Mouse (Mus musculus): Measurements from ENCODE around the gene Nupr1l. TPM values are rescaled to one million over a fixed set of nuclear protein-coding genes. Genes with fewer than 3 reads are reported as not detected.

The Nupr1l gene
- 0.50 TPM in 1 of 2 replicates, not detected in the other for total RNA-seq (2023)

GRCm38 (mm10) chr5:129908242-129908965 is at the start of gene Nupr1l:
TSS of gene Nupr1l (plus strand) at chr5:129908540.

GRCm38 (mm10) chr5:129886911-129887636 is 21.3 kb upstream of the Nupr1l start, which contains the start of gene Chchd2:
TSS of gene Chchd2 (minus strand) at chr5:129887470.

GRCm38 (mm10) chr5:129895198-129896088 is 12.9 kb upstream of the Nupr1l start, which contains the start of gene Zbed5:
TSS of gene Zbed5 (plus strand) at chr5:129895723.

GRCm38 (mm10) chr5:129898449-129898848 is 9.9 kb upstream of the Nupr1l start, which contains the start of gene Phkg1:
TSS of gene Phkg1 (minus strand) at chr5:129898549.

GRCm38 (mm10) chr5:129941495-129942045 is 33.2 kb downstream of the Nupr1l start, which contains the start of gene Vkorc1l1:
TSS of gene Vkorc1l1 (plus strand) at chr5:129941970.

Other genes starting within 250 kb of the Nupr1l start
- gene Zfp11, start 238.4 kb upstream of the Nupr1l start, total RNA-seq (2023) = 0.29 and 0.76 TPM in 2 replicates
- gene Sept14, start 200.0 kb upstream of the Nupr1l start, total RNA-seq (2023) = not detected in 2 replicates
- 34.5 and 36.1 TPM in 2 replicates for gene Mrps17, start 193.0 kb upstream of the Nupr1l start, total RNA-seq (2023)
- gene Nipsnap2, start 183.5 kb upstream of the Nupr1l start, total RNA-seq (2023) = 31.7 TPM in 2 replicates
- gene Psph, start 121.1 kb upstream of the Nupr1l start, total RNA-seq (2023) = 4.1 and 6.0 TPM in 2 replicates
- gene Sumf2, start 61.6 kb upstream of the Nupr1l start, total RNA-seq (2023) = 2.7 and 3.6 TPM in 2 replicates
- gene Chchd2, start 21.1 kb upstream of the Nupr1l start, total RNA-seq (2023) = 114 and 116 TPM in 2 replicates
- not detected in 2 replicates for gene Zbed5, start 12.8 kb upstream of the Nupr1l start, total RNA-seq (2023)
- 0.32 TPM in 1 of 2 replicates, not detected in the other for gene Phkg1, start 10.0 kb upstream of the Nupr1l start, total RNA-seq (2023)
- gene Vkorc1l1, start 33.4 kb downstream of the Nupr1l start, total RNA-seq (2023) = 12.2 and 12.8 TPM in 2 replicates
- gene Gusb, start 94.5 kb downstream of the Nupr1l start, total RNA-seq (2023) = 37.9 and 44.9 TPM in 2 replicates
- 27.8 and 28.0 TPM in 2 replicates for gene Asl, start 120.7 kb downstream of the Nupr1l start, total RNA-seq (2023)
- 18.8 and 20.6 TPM in 2 replicates for gene Crcp, start 120.8 kb downstream of the Nupr1l start, total RNA-seq (2023)
- gene Tpst1, start 164.8 kb downstream of the Nupr1l start, total RNA-seq (2023) = 1.6 and 1.8 TPM in 2 replicates
- 5.1 and 5.3 TPM in 2 replicates for gene Kctd7, start 236.3 kb downstream of the Nupr1l start, total RNA-seq (2023)